Mouse (Mus musculus) olfactory bulb, adult 2 months (tissue): ENCODE measurements around the gene Aicda.

Experiments used
- CTCF ChIP-seq: fragments of 200-500 bp; IDR thresholded peaks from 2 replicates; pipeline ENCODE4 v1.5.1; 2012; ENCODE audit warnings: low read depth, mild to moderate bottlenecking, low read length, moderate library complexity; ENCODE audit not compliant: insufficient read depth
- POLR2A ChIP-seq: fragments of 200-500 bp; IDR thresholded peaks from 2 replicates; pipeline ENCODE4 v1.6.1; 2012; ENCODE audit warnings: mild to moderate bottlenecking, low read depth, low read length, moderate library complexity; ENCODE audit not compliant: insufficient read depth

GRCm38 (mm10) chr6:122591027-122591758 is 37.6 kb downstream of the Aicda start:
- TF ChIP-seq CTCF (no peak), POLR2A (no peak)
